Mouse (Mus musculus): ENCODE data around the gene Alg3.

Alg3 gene

DNA sequence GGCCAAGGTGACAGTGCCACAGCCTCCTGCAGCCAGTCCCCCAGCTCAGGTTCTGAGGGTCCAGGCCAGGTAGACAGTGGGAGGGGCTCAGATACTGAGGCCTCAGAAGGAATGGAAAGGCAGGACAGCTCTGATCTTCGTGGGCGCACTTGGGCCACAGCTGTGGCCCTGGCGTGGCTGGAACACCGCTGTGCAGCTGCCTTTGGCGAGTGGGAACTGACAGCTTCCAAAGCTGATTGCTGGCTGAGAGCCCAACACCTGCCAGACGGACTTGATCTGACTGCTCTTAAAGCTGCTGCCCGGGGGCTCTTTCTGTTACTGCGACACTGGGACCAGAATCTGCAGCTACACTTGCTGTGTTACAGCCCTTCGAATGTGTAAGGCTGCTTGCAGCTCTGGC lies 6.8 kb downstream of the Alg3 start:
- DNase-seq (ENCODE audit: low read depth, low spot score): no peak

DNA sequence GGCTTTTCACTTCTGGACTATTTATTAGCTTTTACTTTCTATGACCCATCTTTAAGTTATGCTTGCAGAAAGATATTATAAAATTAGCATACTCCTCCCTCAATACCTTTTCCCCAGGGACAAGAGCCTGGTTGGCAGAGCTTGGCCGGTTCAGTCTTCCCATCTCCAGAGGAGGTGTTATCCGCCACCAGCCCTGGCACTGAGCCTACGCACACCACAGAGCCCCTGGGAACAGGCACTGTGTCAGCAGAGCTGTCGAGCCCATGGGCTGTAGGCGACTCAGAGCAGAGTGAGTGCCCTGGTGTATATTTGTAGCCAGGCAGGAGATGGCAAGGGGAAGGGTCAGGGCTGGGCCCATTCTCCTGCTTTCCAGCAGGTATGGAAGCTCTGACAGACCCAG lies 11.0 kb downstream of the Alg3 start:
- no peak for DNase-seq (ENCODE audit: low read depth, low spot score)

DNA sequence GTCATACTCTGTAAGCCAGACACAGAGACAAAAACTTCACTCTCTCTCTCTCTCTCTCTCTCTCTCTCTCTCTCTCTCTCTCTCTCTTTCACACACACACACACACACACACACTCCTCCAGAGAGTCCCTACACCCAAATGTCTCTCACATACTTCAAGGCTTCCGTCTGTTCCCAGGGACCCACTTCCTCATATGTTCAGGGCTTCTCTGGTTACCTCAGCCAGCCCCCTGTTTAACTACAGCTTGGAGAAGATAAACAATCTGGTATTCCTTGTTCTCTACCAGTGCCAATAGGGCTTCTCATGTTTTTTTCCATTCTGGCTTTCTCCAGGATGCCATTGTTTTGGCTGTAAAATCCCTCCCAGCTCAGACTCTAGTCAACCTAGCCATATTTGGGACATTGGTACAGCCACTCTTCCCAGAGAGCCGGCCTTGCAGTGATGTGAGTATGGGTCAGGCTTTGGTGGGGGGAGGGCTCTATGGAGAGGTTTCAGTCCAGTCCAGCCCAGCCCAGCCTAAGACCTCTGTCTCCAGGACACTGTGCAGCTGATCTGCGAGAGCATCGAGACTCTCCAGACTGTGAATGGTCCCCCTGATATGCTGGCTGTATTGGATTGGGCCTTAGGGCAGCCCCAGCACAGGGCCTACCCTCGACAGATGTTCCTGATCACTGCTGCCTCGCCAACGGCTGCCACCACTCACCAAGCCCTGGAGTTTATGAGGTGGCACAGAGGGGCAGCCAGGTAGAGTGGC lies 14.7 kb downstream of the Alg3 start:
- no peak for DNase-seq (ENCODE audit: low read depth, low spot score)

DNA sequence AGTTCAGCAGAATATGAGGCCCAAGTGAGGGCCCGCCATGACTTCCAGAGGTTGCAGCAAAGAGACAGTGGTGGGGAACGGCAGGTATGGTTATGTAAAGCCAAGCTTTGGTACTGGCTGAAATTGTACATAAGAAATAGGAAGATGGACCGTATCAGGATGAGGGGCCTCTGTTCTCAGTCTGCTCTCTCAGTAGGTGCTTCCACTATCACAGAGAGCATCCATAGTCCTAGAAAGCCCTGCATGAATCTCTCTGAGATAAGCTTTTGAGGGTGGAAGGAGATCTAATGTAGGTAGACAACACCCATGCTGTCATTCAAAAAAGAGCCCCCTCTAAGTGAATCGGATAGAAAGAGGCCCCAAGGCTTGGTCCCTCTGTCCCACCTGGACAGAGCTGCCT lies 15.8 kb downstream of the Alg3 start:
- DNase-seq (ENCODE audit: low read depth, low spot score): no peak

DNA sequence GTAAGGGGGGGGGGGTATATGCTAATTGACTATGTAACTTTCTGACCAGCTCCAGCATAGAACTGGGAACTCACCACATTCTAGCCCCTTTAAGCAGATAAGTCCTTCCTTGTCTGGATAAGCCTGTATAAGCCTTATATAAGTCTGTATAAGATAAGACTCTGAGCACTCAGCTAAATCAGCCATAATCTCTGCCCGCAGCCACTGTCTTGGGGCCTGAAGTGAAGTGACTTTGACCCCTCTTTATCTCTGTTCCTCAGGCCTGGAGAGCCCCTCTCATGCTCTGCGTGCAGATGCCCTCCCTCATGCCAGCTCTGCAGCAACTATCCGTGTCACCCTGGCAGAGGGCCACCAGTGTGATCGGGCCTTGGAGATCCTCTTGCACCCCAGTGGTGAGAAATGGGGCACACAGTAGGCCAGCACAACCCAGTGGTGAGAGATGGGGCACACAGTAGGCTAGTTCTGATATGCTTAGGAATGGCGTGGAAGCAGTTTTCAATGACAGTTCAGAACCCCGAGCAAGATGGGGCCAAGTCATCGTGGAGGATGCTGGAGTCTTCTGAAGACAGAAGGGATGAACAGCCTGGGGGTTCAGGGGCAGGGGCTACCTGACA lies 16.4 kb downstream of the Alg3 start:
- DNase-seq (ENCODE audit: low read depth, low spot score): no peak

DNA sequence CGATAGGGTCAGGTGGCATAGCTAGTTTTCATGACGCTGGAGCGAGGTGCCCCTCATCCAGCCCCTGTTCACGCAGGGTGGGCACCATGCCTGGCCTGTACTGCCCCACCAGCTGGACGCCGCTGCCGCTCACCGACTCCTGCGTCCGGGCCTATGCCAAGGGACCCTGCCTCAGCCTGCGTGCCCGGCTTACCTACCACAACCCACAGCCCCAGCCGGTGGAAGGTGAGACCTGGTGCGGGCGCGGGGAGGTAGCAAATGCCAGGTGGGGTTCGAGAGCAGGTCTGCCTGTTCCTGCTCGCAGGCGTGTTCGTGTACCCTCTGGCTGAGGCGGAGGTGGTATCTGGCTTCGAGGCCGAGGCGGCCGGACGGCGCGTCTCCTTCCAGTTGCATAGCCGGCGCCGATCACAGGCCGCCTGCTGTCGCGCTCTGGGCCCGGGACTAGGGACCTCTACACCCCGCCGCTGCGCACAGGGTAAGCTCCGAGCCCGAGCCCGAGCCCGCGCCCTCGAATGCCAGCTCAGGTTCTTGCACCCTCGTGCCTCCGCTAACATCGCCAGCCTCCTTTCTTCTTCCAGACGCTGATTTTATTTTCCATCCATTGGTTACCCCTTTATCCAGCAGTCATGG lies 20.3 kb downstream of the Alg3 start:
- no peak for DNase-seq (ENCODE audit: low read depth, low spot score)

DNA sequence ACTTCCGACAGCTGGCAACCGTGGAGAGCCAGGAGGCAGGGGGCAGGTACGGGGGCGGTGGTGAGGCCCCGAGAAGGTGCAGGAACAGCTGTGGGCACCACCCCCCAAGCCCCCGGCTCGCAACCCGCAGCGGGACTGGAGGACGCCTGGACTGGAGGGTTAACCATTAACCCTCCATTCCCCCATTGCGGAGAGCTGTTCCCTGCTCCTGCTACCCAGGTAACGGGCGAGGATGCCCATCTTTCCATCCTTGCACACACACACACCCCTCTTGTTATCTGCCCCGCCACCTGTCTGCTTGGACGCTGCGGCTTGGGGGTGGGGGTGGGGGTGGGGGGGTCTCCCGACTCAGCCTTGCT lies 20.9 kb downstream of the Alg3 start:
- no peak for DNase-seq (ENCODE audit: low read depth, low spot score)

DNA sequence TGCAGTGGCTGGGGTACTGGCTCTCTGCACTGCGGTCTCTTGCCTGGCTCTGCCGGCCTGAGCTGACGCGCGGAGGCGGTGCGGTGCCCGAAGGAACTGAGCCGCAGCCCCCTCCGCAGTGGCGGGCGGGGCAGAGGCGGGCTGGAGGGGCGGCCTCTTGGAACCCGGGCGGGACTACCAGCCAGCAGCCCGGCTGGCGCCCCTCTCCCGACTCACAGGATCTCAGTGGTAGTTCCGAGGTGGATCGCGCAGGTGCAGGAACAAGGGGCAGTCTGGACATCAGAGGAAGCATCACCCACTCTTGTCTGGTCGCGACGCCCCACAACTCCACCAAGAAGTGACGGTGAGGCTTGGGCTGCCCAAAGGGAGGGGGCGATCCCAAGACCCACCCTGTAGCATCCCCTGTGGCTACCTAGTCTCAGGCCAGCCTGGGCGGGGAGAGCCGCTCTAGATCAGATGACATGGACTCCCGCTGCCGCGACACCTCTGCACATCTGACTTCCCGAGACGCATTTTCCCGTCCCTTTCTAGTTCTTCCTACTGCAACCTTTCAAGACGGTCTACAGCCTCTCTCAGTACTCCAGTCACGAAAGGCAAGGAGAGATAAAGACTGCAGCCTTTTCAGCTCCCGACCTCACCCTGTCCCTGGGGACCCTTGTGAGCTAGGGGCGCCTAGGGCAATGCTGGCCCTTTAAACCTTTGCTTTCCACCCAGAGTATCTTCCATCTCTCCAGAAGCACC lies 21.4 kb downstream of the Alg3 start:
- no peak for DNase-seq (ENCODE audit: low read depth, low spot score)

DNA sequence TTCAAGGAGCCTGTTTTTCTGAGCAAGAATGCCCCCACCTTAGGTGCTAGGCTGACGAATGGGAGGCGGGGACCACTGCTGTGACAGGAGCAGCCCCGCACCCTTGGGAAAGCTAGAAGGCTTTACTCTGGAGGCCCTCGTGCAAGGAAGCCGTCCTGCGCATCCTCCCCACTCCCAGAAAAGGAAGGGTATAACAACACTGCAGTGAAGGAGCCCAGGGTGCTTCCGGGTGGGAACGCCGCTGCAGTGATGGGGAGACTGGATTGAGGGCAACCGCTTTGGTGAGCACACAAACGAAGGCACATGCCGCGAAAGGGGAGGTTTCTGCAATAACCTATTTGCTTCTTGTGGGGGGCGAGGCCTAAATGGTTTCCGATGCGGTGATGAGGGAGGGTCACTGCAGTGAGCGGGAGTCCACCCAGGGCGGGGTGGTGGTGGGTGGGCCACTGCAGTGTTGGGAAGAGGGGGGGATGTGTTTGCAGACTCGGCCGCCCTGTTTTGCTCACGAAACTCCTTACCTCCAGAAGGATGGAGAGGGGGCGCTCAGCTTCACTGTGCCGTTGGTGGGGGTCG lies 22.1 kb downstream of the Alg3 start, which contains the start of gene Vwa5b2:
TSS of gene Vwa5b2 (plus strand) at position 106 of the 573 bp plus-strand sequence.
- no peak for DNase-seq (ENCODE audit: low read depth, low spot score)

DNA sequence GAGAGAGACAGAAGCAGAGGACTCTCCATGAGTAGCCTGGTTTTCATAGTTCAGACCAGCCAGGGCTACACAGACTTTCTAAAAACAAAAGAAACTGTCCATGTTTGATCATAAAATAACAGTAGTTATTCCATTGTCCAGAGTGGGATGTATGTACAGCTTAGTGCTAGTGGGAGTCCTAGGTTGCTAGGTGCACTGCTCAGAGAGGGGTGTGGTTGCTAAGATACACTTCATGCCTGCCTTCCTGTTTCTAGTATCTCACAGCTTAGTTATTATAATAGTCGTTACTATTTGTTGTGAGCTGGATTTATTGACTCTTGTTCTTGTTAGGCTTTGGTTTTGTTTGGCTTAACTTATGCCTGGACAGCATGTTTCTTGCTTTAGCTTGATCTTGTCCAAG lies 46.5 kb downstream of the Alg3 start:
- no peak for DNase-seq (ENCODE audit: low read depth, low spot score)

DNA sequence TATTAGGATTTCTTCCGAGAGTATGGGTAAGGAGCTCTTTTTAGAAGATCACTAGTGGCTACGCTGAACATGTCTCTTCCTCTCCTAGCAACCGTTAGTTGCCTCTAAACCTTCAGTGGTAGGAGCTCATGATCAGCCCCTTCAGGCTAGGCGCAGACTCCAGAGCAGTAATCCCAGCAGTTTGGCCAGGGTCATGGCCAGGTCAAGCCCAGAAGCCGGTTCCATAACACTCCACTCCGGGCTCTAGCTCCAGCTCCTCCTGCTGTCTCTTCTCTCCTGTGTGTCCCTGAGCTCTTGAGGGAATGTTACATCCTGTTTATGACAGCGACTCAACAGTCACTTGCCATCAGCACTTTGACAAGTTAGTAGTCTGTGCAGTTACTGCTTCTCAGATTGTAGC lies 54.2 kb downstream of the Alg3 start:
- no peak for DNase-seq (ENCODE audit: low read depth, low spot score)

Measured in telencephalon, adult 2 months (tissue).